In genomic region chr11:76256129-76256528, GRCm38 (mm10) we compare ENCODE assay signal across 14 mouse cellular contexts. TPM values are rescaled to one million over a fixed set of nuclear protein-coding genes. Genes with fewer than 3 reads are reported as not detected.
A peak's percentile ranks its signal among the peaks of the same experiment; 100 is the strongest.
DNase-seq lines count a peak whose midpoint lies in the region; ATAC-seq and TF ChIP-seq lines count a peak whose summit lies in the region.
"Had no signal": no experiment of that assay in that cellular context is flagged by ENCODE, and none has a peak within 500 bp of the region (broad histone marks: within the 10 kb centered on the region; RNA-seq: fewer than 3 reads in every experiment).

No protein-coding gene starts in this region.

- no peak for DNase-seq in forebrain, postnatal 0 days
- DNase-seq in MN1 (ENCODE audit: low spot score) (peak; percentile 16), liver (no peak)
- peak; percentile 72 for DNase-seq in embryonic facial prominence, embryonic 11.5 days (ENCODE audit: low spot score)
- peak; percentile 84 for DNase-seq in limb, embryonic 10.5 days (ENCODE audit: low spot score)
- DNase-seq in natural killer cell, adult 2 months (ENCODE audit: low spot score in 2 of 2): no peak
- no peak for DNase-seq in adrenal gland, adult (ENCODE audit: inconsistent age in 2 of 2, low spot score in 1 of 2)
- DNase-seq: kidney, adult 18-20 months; right cerebral cortex, postnatal 14 days; thymus, adult 2 months had no signal

- no peaks in the 10 kb centered on the region for H3K27me3 ChIP-seq in forebrain, embryonic 12.5 days
- H3K27me3 ChIP-seq in forebrain, postnatal 0 days (ENCODE audit: insufficient read depth, low read length): no peaks in the 10 kb centered on the region
- H3K27me3 ChIP-seq in embryonic facial prominence, embryonic 11.5 days (ENCODE audit: control insufficient read depth, insufficient read depth, low read length): no peaks in the 10 kb centered on the region
- H3K27me3 ChIP-seq in limb, embryonic 10.5 days (ENCODE audit: low read depth, poor library complexity, severe bottlenecking): no peaks in the 10 kb centered on the region
- H3K27me3 ChIP-seq: midbrain, embryonic 15.5 days had no signal

- no peaks in the 10 kb centered on the region for H3K9me3 ChIP-seq in forebrain, embryonic 12.5 days
- no peaks in the 10 kb centered on the region for H3K9me3 ChIP-seq in forebrain, postnatal 0 days (ENCODE audit: low read length)
- no peaks in the 10 kb centered on the region for H3K9me3 ChIP-seq in embryonic facial prominence, embryonic 11.5 days (replicated peaks; ENCODE audit: control insufficient read depth, low read length)
- H3K9me3 ChIP-seq in limb, embryonic 10.5 days (replicated peaks): no peaks in the 10 kb centered on the region
- H3K9me3 ChIP-seq: midbrain, embryonic 15.5 days had no signal

- no peak overlapping the region for H3K9ac ChIP-seq in forebrain, embryonic 12.5 days
- no peak overlapping the region for H3K9ac ChIP-seq in forebrain, postnatal 0 days
- no peak overlapping the region for H3K9ac ChIP-seq in embryonic facial prominence, embryonic 11.5 days (replicated peaks; ENCODE audit: low read length)
- H3K9ac ChIP-seq: midbrain, embryonic 15.5 days had no signal

- no peak overlapping the region for H3K4me3 ChIP-seq in forebrain, embryonic 12.5 days (replicated peaks)
- H3K4me3 ChIP-seq in forebrain, postnatal 0 days (ENCODE audit: low read depth, low read length): no peak overlapping the region
- H3K4me3 ChIP-seq in embryonic facial prominence, embryonic 11.5 days (ENCODE audit: low read depth, low read length): no peak overlapping the region
- peak overlapping the region; percentile 5; the same call in 1 of the 2 replicates for H3K4me3 ChIP-seq in limb, embryonic 10.5 days
- H3K4me3 ChIP-seq: midbrain, embryonic 15.5 days had no signal

- H3K4me1 ChIP-seq in forebrain, embryonic 12.5 days: peaks cover 32% of the 10 kb centered on the region
- H3K4me1 ChIP-seq in forebrain, postnatal 0 days (ENCODE audit: insufficient read depth): no peaks in the 10 kb centered on the region
- peaks cover 11% of the 10 kb centered on the region for H3K4me1 ChIP-seq in embryonic facial prominence, embryonic 11.5 days (ENCODE audit: control insufficient read depth, insufficient read depth, low read length)
- peaks cover 69% of the 10 kb centered on the region for H3K4me1 ChIP-seq in limb, embryonic 10.5 days

- no peak for ATAC-seq in forebrain, embryonic 12.5 days (ENCODE audit: low FRiP score)
- ATAC-seq in forebrain, postnatal 0 days: no peak
- no peak for ATAC-seq in embryonic facial prominence, embryonic 11.5 days (replicated peaks; ENCODE audit: insufficient number of reproducible peaks, low FRiP score, low TSS enrichment, low read depth)
- ATAC-seq: midbrain, embryonic 15.5 days had no signal

- no peak for TF ChIP-seq CTCF in forebrain, postnatal 0 days (IDR thresholded peaks at IDR 0.05; ENCODE audit: low read depth)

- 60% methylated on average over 5 of the region's 5 CpGs for WGBS in forebrain, embryonic 12.5 days
- 62% methylated on average over 5 of the region's 5 CpGs for WGBS in forebrain, postnatal 0 days
- 17% methylated on average over 5 of the region's 5 CpGs for WGBS in embryonic facial prominence, embryonic 11.5 days
- WGBS in limb, embryonic 10.5 days: 6% methylated on average over 5 of the region's 5 CpGs

- no peak overlapping the region for H3K4me2 ChIP-seq in forebrain, embryonic 12.5 days
- H3K4me2 ChIP-seq in forebrain, postnatal 0 days (ENCODE audit: low read depth): no peak overlapping the region
- no peak overlapping the region for H3K4me2 ChIP-seq in embryonic facial prominence, embryonic 11.5 days (ENCODE audit: low read depth, low read length)
- H3K4me2 ChIP-seq: midbrain, embryonic 15.5 days had no signal

- H3K27ac ChIP-seq in forebrain, embryonic 12.5 days: peak overlapping the region; percentile 32
- no peak overlapping the region for H3K27ac ChIP-seq in forebrain, postnatal 0 days (ENCODE audit: low read depth, low read length)
- no peak overlapping the region for H3K27ac ChIP-seq in embryonic facial prominence, embryonic 11.5 days (replicated peaks; ENCODE audit: low read depth, low read length)
- peak overlapping the region; percentile 73 for H3K27ac ChIP-seq in limb, embryonic 10.5 days
- H3K27ac ChIP-seq: midbrain, embryonic 15.5 days had no signal

- peaks cover 13% of the 10 kb centered on the region; the same call in 1 of the 2 replicates for H3K36me3 ChIP-seq in forebrain, embryonic 12.5 days (replicated peaks)
- H3K36me3 ChIP-seq in forebrain, postnatal 0 days (ENCODE audit: insufficient read depth): peaks cover 2% of the 10 kb centered on the region
- H3K36me3 ChIP-seq in embryonic facial prominence, embryonic 11.5 days (replicated peaks; ENCODE audit: control insufficient read depth, insufficient read depth, low read depth, low read length): no peaks in the 10 kb centered on the region
- peaks cover 45% of the 10 kb centered on the region for H3K36me3 ChIP-seq in limb, embryonic 10.5 days
- H3K36me3 ChIP-seq: midbrain, embryonic 15.5 days had no signal

RNA-seq across cellular contexts. Expression of gene Glod4, which starts 12.6 kb away (rescaled TPM):
- 123 and 125 TPM in 2 replicates for polyA plus RNA-seq in forebrain, embryonic 12.5 days (2016; fragmentation: Nextera tagmentation; extraction: Ambion mirVana)
- total RNA-seq in forebrain, postnatal 0 days (2014; rRNA removed): 79.7 and 90.6 TPM in 2 replicates
- 110 and 126 TPM in 2 replicates for polyA plus RNA-seq in forebrain, postnatal 0 days (2015; fragmentation: Nextera tagmentation; extraction: Ambion mirVana)
- polyA plus RNA-seq in embryonic facial prominence, embryonic 11.5 days (2014; fragmentation: Nextera tagmentation; extraction: Ambion mirVana): 152 and 158 TPM in 2 replicates
- polyA plus RNA-seq in limb, embryonic 10.5 days (2016; fragmentation: Nextera tagmentation; extraction: Ambion mirVana): 139 and 140 TPM in 2 replicates

RNA-seq across cellular contexts. Expression of gene Mrm3, which starts 12.6 kb away (rescaled TPM):
- polyA plus RNA-seq in forebrain, embryonic 12.5 days (2016; fragmentation: Nextera tagmentation; extraction: Ambion mirVana): 20.0 and 22.2 TPM in 2 replicates
- 15.1 and 18.2 TPM in 2 replicates for total RNA-seq in forebrain, postnatal 0 days (2014; rRNA removed)
- 20.8 and 22.2 TPM in 2 replicates for polyA plus RNA-seq in forebrain, postnatal 0 days (2015; fragmentation: Nextera tagmentation; extraction: Ambion mirVana)
- polyA plus RNA-seq in embryonic facial prominence, embryonic 11.5 days (2014; fragmentation: Nextera tagmentation; extraction: Ambion mirVana): 22.4 and 25.1 TPM in 2 replicates
- 29.5 and 33.0 TPM in 2 replicates for polyA plus RNA-seq in limb, embryonic 10.5 days (2016; fragmentation: Nextera tagmentation; extraction: Ambion mirVana)

RNA-seq across cellular contexts. Expression of gene Gemin4, which starts 38.7 kb away (rescaled TPM):
- 31.9 and 35.3 TPM in 2 replicates for polyA plus RNA-seq in forebrain, embryonic 12.5 days (2016; fragmentation: Nextera tagmentation; extraction: Ambion mirVana)
- total RNA-seq in forebrain, postnatal 0 days (2014; rRNA removed): 11.5 and 12.2 TPM in 2 replicates
- polyA plus RNA-seq in forebrain, postnatal 0 days (2015; fragmentation: Nextera tagmentation; extraction: Ambion mirVana): 6.9 and 8.7 TPM in 2 replicates
- polyA plus RNA-seq in embryonic facial prominence, embryonic 11.5 days (2014; fragmentation: Nextera tagmentation; extraction: Ambion mirVana): 54.7 and 55.6 TPM in 2 replicates
- polyA plus RNA-seq in limb, embryonic 10.5 days (2016; fragmentation: Nextera tagmentation; extraction: Ambion mirVana): 59.4 and 60.3 TPM in 2 replicates

RNA-seq across cellular contexts. Expression of gene Dbil5, which starts 38.7 kb away (rescaled TPM):
- polyA plus RNA-seq in forebrain, embryonic 12.5 days (2016; fragmentation: Nextera tagmentation; extraction: Ambion mirVana): 0.37 and 0.84 TPM in 2 replicates
- 0.43 TPM in 1 of 2 replicates, not detected in the other for total RNA-seq in forebrain, postnatal 0 days (2014; rRNA removed)
- polyA plus RNA-seq in forebrain, postnatal 0 days (2015; fragmentation: Nextera tagmentation; extraction: Ambion mirVana): 0.89 and 1.2 TPM in 2 replicates
- 0.39 and 1.2 TPM in 2 replicates for polyA plus RNA-seq in embryonic facial prominence, embryonic 11.5 days (2014; fragmentation: Nextera tagmentation; extraction: Ambion mirVana)
- 0.26 and 0.38 TPM in 2 replicates for polyA plus RNA-seq in limb, embryonic 10.5 days (2016; fragmentation: Nextera tagmentation; extraction: Ambion mirVana)
- total RNA-seq: gastrocnemius, postnatal 4 days had no signal
- polyA plus RNA-seq: adrenal gland, adult 2 months had no signal

Comparison
In these comparisons a context has a peak if more than half of its experiments do, and no peak if none do; other contexts are left out.
1. H3K27ac ChIP-seq: peak in forebrain, embryonic 12.5 days (single experiment) and limb, embryonic 10.5 days (single experiment); none in forebrain, postnatal 0 days (single experiment) and embryonic facial prominence, embryonic 11.5 days (single experiment).
2. DNase-seq: peak in MN1 (single experiment), embryonic facial prominence, embryonic 11.5 days (single experiment) and limb, embryonic 10.5 days (single experiment); none in forebrain, postnatal 0 days (single experiment), natural killer cell, adult 2 months (0 of 2), adrenal gland, adult (0 of 2) and liver (single experiment).